Mouse (Mus musculus) MEL (cell line): ENCODE measurements around the gene Ppfibp2. TPM values are rescaled to one million over a fixed set of nuclear protein-coding genes. Genes with fewer than 3 reads are reported as not detected.

Source experiments
- DNase-seq: peaks from one replicate; pipeline ENCODE4 v3.0.0; 2011; ENCODE audit warnings: low read depth, low spot score
- H3K27ac ChIP-seq: 2 replicates; pipeline ENCODE4 v1.5.1; 2012; ENCODE audit warnings: low read depth, mild to moderate bottlenecking, control low read depth, low read length, moderate library complexity; ENCODE audit not compliant: control insufficient read depth
- H3K27me3 ChIP-seq, 2 experiments: fragments of 150-350 bp in 1 of 2; sonication (generic) in 1 of 2; 2 replicates each; pipeline ENCODE4 v1.6.1; 2012; ENCODE audit warnings: low read length in 2 of 2, mild to moderate bottlenecking in 2 of 2, improper control_type of control experiment in 1 of 2, moderate library complexity in 1 of 2; ENCODE audit not compliant: insufficient read depth in 2 of 2, control insufficient read depth in 1 of 2
- H3K36me3 ChIP-seq, 2 experiments: 2 replicates each; pipeline ENCODE4 v1.6.1; 2012 to 2014; ENCODE audit warnings: low read length in 2 of 2, improper control_type of control experiment in 1 of 2, inconsistent platforms in 1 of 2, mild to moderate bottlenecking in 1 of 2; ENCODE audit not compliant: insufficient read depth in 2 of 2, control insufficient read depth in 1 of 2
- H3K4me1 ChIP-seq, 2 experiments: fragments of 150-350 bp in 1 of 2; sonication (generic) in 1 of 2; 2 replicates each; pipeline ENCODE4 v1.6.1; 2012; ENCODE audit warnings: low read length in 2 of 2, improper control_type of control experiment in 1 of 2, mild to moderate bottlenecking in 1 of 2; ENCODE audit not compliant: insufficient read depth in 2 of 2, control insufficient read depth in 1 of 2
- H3K4me3 ChIP-seq, 2 experiments: fragments of 150-350 bp in 1 of 2; sonication (generic) in 1 of 2; 2 replicates each; pipeline ENCODE4 v1.5.1; 2012; ENCODE audit warnings: low read depth in 2 of 2, low read length in 2 of 2, mild to moderate bottlenecking in 2 of 2, moderate library complexity in 2 of 2, control low read depth in 1 of 2, improper control_type of control experiment in 1 of 2; ENCODE audit not compliant: control insufficient read depth in 1 of 2, insufficient read depth in 1 of 2
- H3K79me2 ChIP-seq: 2 replicates; pipeline ENCODE4 v1.6.1; 2012; ENCODE audit warnings: mild to moderate bottlenecking, low read length, moderate library complexity; ENCODE audit not compliant: control insufficient read depth, poor library complexity, insufficient read depth
- H3K9ac ChIP-seq: 2 replicates; pipeline ENCODE4 v1.6.1; 2012; ENCODE audit warnings: low read depth, mild to moderate bottlenecking, control low read depth, low read length, moderate library complexity; ENCODE audit not compliant: control insufficient read depth, poor library complexity, severe bottlenecking
- H3K9me3 ChIP-seq: fragments of 150-350 bp; sonication (generic); replicated peaks from 2 replicates; pipeline ENCODE4 v1.6.1; 2012; ENCODE audit warnings: mild to moderate bottlenecking, low read length, improper control_type of control experiment, moderate library complexity; ENCODE audit not compliant: insufficient read depth
- BHLHE40 ChIP-seq: IDR thresholded peaks from 2 replicates; pipeline ENCODE4 v1.6.1; 2012; ENCODE audit warnings: low read depth, mild to moderate bottlenecking, inconsistent platforms, low read length, improper control_type of control experiment, borderline replicate concordance
- CHD1 ChIP-seq: IDR thresholded peaks from 2 replicates; pipeline ENCODE4 v1.6.1; 2012; ENCODE audit warnings: low read depth, mild to moderate bottlenecking, inconsistent platforms, low read length, improper control_type of control experiment
- CHD2 ChIP-seq: IDR thresholded peaks from 2 replicates; pipeline ENCODE4 v1.6.1; 2011; ENCODE audit warnings: low read length, improper control_type of control experiment
- ELF1 ChIP-seq: IDR thresholded peaks from 2 replicates; pipeline ENCODE4 v1.6.1; 2014; ENCODE audit warnings: low read depth, mild to moderate bottlenecking, inconsistent platforms, low read length, improper control_type of control experiment, moderate library complexity
- EP300 ChIP-seq, 2 experiments: IDR thresholded peaks; 2 replicates each; pipeline ENCODE4 v1.6.1; 2011; ENCODE audit warnings: improper control_type of control experiment in 2 of 2, low read length in 2 of 2, low read depth in 1 of 2, mild to moderate bottlenecking in 1 of 2
- ETS1 ChIP-seq: IDR thresholded peaks from 2 replicates; pipeline ENCODE4 v1.6.1; 2012; ENCODE audit warnings: low read depth, mild to moderate bottlenecking, inconsistent platforms, low read length, improper control_type of control experiment, moderate library complexity
- GATA1 ChIP-seq: IDR thresholded peaks from 2 replicates; pipeline ENCODE4 v1.6.1; 2011; ENCODE audit warnings: low read depth, low read length, improper control_type of control experiment
- HCFC1 ChIP-seq: IDR thresholded peaks from 2 replicates; pipeline ENCODE4 v1.6.1; 2012; ENCODE audit warnings: low read depth, mild to moderate bottlenecking, inconsistent platforms, low read length, improper control_type of control experiment, moderate library complexity
- JUND ChIP-seq: IDR thresholded peaks from 2 replicates; pipeline ENCODE4 v1.6.1; 2011; ENCODE audit warnings: low read depth, mild to moderate bottlenecking, improper control_type of control experiment, low read length
- MAZ ChIP-seq: IDR thresholded peaks from 2 replicates; pipeline ENCODE4 v1.6.1; 2012; ENCODE audit warnings: low read depth, mild to moderate bottlenecking, inconsistent platforms, low read length, improper control_type of control experiment
- MYB ChIP-seq: IDR thresholded peaks from 2 replicates; pipeline ENCODE4 v1.6.1; 2011; ENCODE audit warnings: mild to moderate bottlenecking, low read depth, low read length, improper control_type of control experiment
- MYC ChIP-seq: IDR thresholded peaks from 2 replicates; pipeline ENCODE4 v1.6.1; 2011; ENCODE audit warnings: low read depth, mild to moderate bottlenecking, low read length, improper control_type of control experiment, moderate library complexity
- POLR2A ChIP-seq, 2 experiments: IDR thresholded peaks; 2 replicates each; pipeline ENCODE4 v1.6.1; 2011 to 2012; ENCODE audit warnings: low read length in 2 of 2, mild to moderate bottlenecking in 2 of 2, control low read depth in 1 of 2, improper control_type of control experiment in 1 of 2, low read depth in 1 of 2, moderate library complexity in 1 of 2; ENCODE audit not compliant: control insufficient read depth in 1 of 2, insufficient read depth in 1 of 2, poor library complexity in 1 of 2
- SIN3A ChIP-seq: IDR thresholded peaks from 2 replicates; pipeline ENCODE4 v1.6.1; 2012; ENCODE audit warnings: low read length, improper control_type of control experiment, inconsistent platforms
- TBP ChIP-seq: IDR thresholded peaks from 2 replicates; pipeline ENCODE4 v1.8.0; 2011; ENCODE audit warnings: low read depth, low read length, improper control_type of control experiment
- UBTF ChIP-seq: IDR thresholded peaks from 2 replicates; pipeline ENCODE4 v1.6.1; 2012; ENCODE audit warnings: low read depth, mild to moderate bottlenecking, inconsistent platforms, low read length, improper control_type of control experiment, moderate library complexity, borderline replicate concordance; ENCODE audit not compliant: insufficient read depth
- USF2 ChIP-seq, 2 experiments: IDR thresholded peaks; 2 replicates each; pipeline ENCODE4 v1.6.1; 2011 to 2012; ENCODE audit warnings: improper control_type of control experiment in 2 of 2, low read length in 2 of 2, borderline replicate concordance in 1 of 2, inconsistent platforms in 1 of 2, low read depth in 1 of 2, mild to moderate bottlenecking in 1 of 2; ENCODE audit not compliant: insufficient read depth in 1 of 2
- ZKSCAN1 ChIP-seq: IDR thresholded peaks from 2 replicates; pipeline ENCODE4 v1.6.1; 2012; ENCODE audit warnings: low read depth, mild to moderate bottlenecking, inconsistent platforms, low read length, improper control_type of control experiment, moderate library complexity
- ZMIZ1 ChIP-seq: IDR thresholded peaks from 2 replicates; pipeline ENCODE4 v1.6.1; 2012; ENCODE audit warnings: low read depth, mild to moderate bottlenecking, inconsistent platforms, low read length, improper control_type of control experiment, moderate library complexity
- ZNF384 ChIP-seq: IDR thresholded peaks from 2 replicates; pipeline ENCODE4 v1.6.1; 2012; ENCODE audit warnings: low read depth, mild to moderate bottlenecking, inconsistent platforms, low read length, improper control_type of control experiment
- polyA plus RNA-seq, 2 experiments: library from polyadenylated mRNA; stranded (reverse) in 1 of 2; unstranded in 1 of 2; fragments of >175 nt in 1 of 2; fragments of >200 nt in 1 of 2; gene quantifications; 2 replicates each; pipeline versions ENCODE4 v1.2.1 to v1.2.4; 2012; ENCODE audit warnings: low replicate concordance in 2 of 2, low read depth in 1 of 2; ENCODE audit not compliant: insufficient read length in 2 of 2, insufficient read depth in 1 of 2, missing spikeins in 1 of 2
- total RNA-seq: library from RNA; depleted of rRNA; stranded (reverse); fragments of 300-350 nt; gene quantifications from 2 replicates; pipeline ENCODE4 v1.2.3, GENCODE M21; 2012

Ppfibp2 gene
- total and polyA plus RNA-seq, 3 experiments = not detected

GRCm38 (mm10) chr7:107680151-107680852, 85.3 kb downstream of the Ppfibp2 start:
- Histone ChIP-seq H3K4me1 (no peaks in the 10 kb centered on the region), H3K79me2 (no peaks in the 10 kb centered on the region)

GRCm38 (mm10) chr7:107681306-107681705, 86.3 kb downstream of the Ppfibp2 start:
- Histone ChIP-seq H3K9ac (no peak overlapping the region), H3K4me3 (no peak overlapping the region), H3K36me3 (no peaks in the 10 kb centered on the region), H3K27me3 (no peaks in the 10 kb centered on the region), H3K79me2 (no peaks in the 10 kb centered on the region)
- TF ChIP-seq TBP (no peak), EP300 (IDR thresholded peaks at IDR 0.05; ENCODE audit: low read depth in 1 of 2, low read length in 2 of 2) (no peak), ZNF384 (no peak), GATA1 (no peak), BHLHE40 (no peak), CHD1 (no peak), SIN3A (no peak), CHD2 (no peak), ZMIZ1 (no peak), ELF1 (no peak), MAZ (no peak), ZKSCAN1 (no peak), UBTF (no peak), JUND (no peak), HCFC1 (no peak), USF2 (IDR thresholded peaks at IDR 0.05; ENCODE audit: borderline replicate concordance in 1 of 2, insufficient read depth in 1 of 2, low read depth in 1 of 2, low read length in 2 of 2) (no peak), POLR2A (IDR thresholded peaks at IDR 0.05; ENCODE audit: control insufficient read depth in 1 of 2, insufficient read depth in 1 of 2, low read depth in 1 of 2, low read length in 2 of 2, poor library complexity in 1 of 2) (no peak)
- TF ChIP-seq, all 39 proteins: peak for 0
- Histone ChIP-seq H3K9me3 (no peaks in the 10 kb centered on the region), H3K27ac (no peak overlapping the region), H3K4me1 (no peaks in the 10 kb centered on the region)
- DNase-seq = no peak

More at GRCm38 (mm10) chr7:107680151-107680852, 85.3 kb downstream of the Ppfibp2 start:
- no peak for TF ChIP-seq JUND
- no peak for TF ChIP-seq SIN3A
- TF ChIP-seq TBP = no peak
- TF ChIP-seq MYB = no peak
- TF ChIP-seq ETS1 = no peak
- TF ChIP-seq MYC = no peak
- TF ChIP-seq POLR2A (IDR thresholded peaks at IDR 0.05; ENCODE audit: control insufficient read depth in 1 of 2, insufficient read depth in 1 of 2, low read depth in 1 of 2, low read length in 2 of 2, poor library complexity in 1 of 2) = no peak
- no peaks in the 10 kb centered on the region for H3K27me3 ChIP-seq
- no peak overlapping the region for H3K9ac ChIP-seq
- no peak for DNase-seq
- no peak overlapping the region for H3K4me3 ChIP-seq
- no peaks in the 10 kb centered on the region for H3K9me3 ChIP-seq
- no peaks in the 10 kb centered on the region for H3K36me3 ChIP-seq
- H3K27ac ChIP-seq = no peak overlapping the region
